Mouse (Mus musculus) midbrain, embryonic 10.5 days (tissue): ENCODE measurements at regions not wholly inside any gene's neighbourhood (a gene's known extent, or its start where the extent isn't known, plus 50 kb on each side); places are given as distances from the start of the nearest gene placed in this dataset.

ENCODE experiments used
- DNase-seq: peaks from one replicate; pipeline ENCODE4 v3.0.0-alpha.2; 2017; ENCODE audit warnings: low spot score
- H3K27ac ChIP-seq: fragments of 300-500 bp; sonication (generic); replicated peaks from 2 replicates; pipeline ENCODE4 v1.5.1; 2016; ENCODE audit warnings: mild to moderate bottlenecking
- H3K27me3 ChIP-seq: fragments of 300-500 bp; sonication (generic); 2 replicates; pipeline ENCODE4 v1.6.1; 2016; ENCODE audit warnings: low read depth, mild to moderate bottlenecking; ENCODE audit not compliant: poor library complexity, severe bottlenecking
- H3K36me3 ChIP-seq: fragments of 300-500 bp; sonication (generic); 2 replicates; pipeline ENCODE4 v1.6.1; 2016; ENCODE audit warnings: mild to moderate bottlenecking, moderate library complexity
- H3K4me1 ChIP-seq: fragments of 300-500 bp; sonication (generic); 2 replicates; pipeline ENCODE4 v1.6.1; 2016
- H3K4me3 ChIP-seq: fragments of 300-500 bp; sonication (generic); 2 replicates; pipeline ENCODE4 v1.5.1; 2016; ENCODE audit warnings: mild to moderate bottlenecking, moderate library complexity
- H3K9me3 ChIP-seq: fragments of 300-500 bp; sonication (generic); replicated peaks from 2 replicates; pipeline ENCODE4 v1.6.1; 2016; ENCODE audit warnings: mild to moderate bottlenecking
- WGBS: fragments of 180-500 bp; shearing (Covaris S2); methylation state at CpG from one replicate; pipeline ENCODE4 v1.1.7; 2016; 5-methylcytosine and 5-hydroxymethylcytosine counted together

GRCm38 (mm10) chr2:19714025-19714424 lies 56.5 kb downstream of the Otud1 start:
- H3K27me3 ChIP-seq: no peaks in the 10 kb centered on the region
- H3K36me3 ChIP-seq: no peaks in the 10 kb centered on the region
- no peak overlapping the region for H3K27ac ChIP-seq
- H3K4me1 ChIP-seq: no peaks in the 10 kb centered on the region
- 78% methylated on average over 3 of the region's 3 CpGs for WGBS
- no peaks in the 10 kb centered on the region for H3K9me3 ChIP-seq
- H3K4me3 ChIP-seq: no peak overlapping the region
- no peak for DNase-seq

GRCm38 (mm10) chr2:19715564-19716238 lies 58.1 kb downstream of the Otud1 start:
- WGBS: 34% methylated on average over 11 of the region's 11 CpGs

GRCm38 (mm10) chr2:19716388-19716787 lies 58.8 kb downstream of the Otud1 start:
- H3K4me3 ChIP-seq: no peak overlapping the region
- H3K36me3 ChIP-seq: no peaks in the 10 kb centered on the region
- H3K4me1 ChIP-seq: no peaks in the 10 kb centered on the region
- H3K9me3 ChIP-seq: no peaks in the 10 kb centered on the region
- no peak overlapping the region for H3K27ac ChIP-seq
- H3K27me3 ChIP-seq: no peaks in the 10 kb centered on the region
- WGBS: 92% methylated on average over 5 of the region's 5 CpGs
- DNase-seq: no peak

More at GRCm38 (mm10) chr2:19715564-19716238, 58.1 kb downstream of the Otud1 start:
- peak; percentile 41 for DNase-seq
- Histone ChIP-seq H3K4me3 (peak overlapping the region; percentile 29; the same call in 1 of the 2 replicates), H3K9me3 (no peaks in the 10 kb centered on the region), H3K27ac (no peak overlapping the region), H3K36me3 (no peaks in the 10 kb centered on the region), H3K4me1 (no peaks in the 10 kb centered on the region), H3K27me3 (no peaks in the 10 kb centered on the region)

- no peak for DNase-seq
- Histone ChIP-seq H3K4me1 (no peaks in the 10 kb centered on the region), H3K27ac (no peak overlapping the region), H3K4me3 (no peak overlapping the region), H3K36me3 (no peaks in the 10 kb centered on the region), H3K27me3 (no peaks in the 10 kb centered on the region), H3K9me3 (no peaks in the 10 kb centered on the region)
- 88% methylated on average over 6 of the region's 6 CpGs for WGBS
Observed at GRCm38 (mm10) chr2:19726085-19726484, 68.5 kb downstream of the Otud1 start.

- Histone ChIP-seq H3K27me3 (no peaks in the 10 kb centered on the region), H3K4me3 (no peak overlapping the region), H3K4me1 (no peaks in the 10 kb centered on the region), H3K36me3 (no peaks in the 10 kb centered on the region), H3K27ac (no peak overlapping the region), H3K9me3 (no peaks in the 10 kb centered on the region)
- peak; percentile 40 for DNase-seq
- WGBS: 7% methylated on average over 9 of the region's 9 CpGs
Observed at GRCm38 (mm10) chr2:19726904-19727303, 69.4 kb downstream of the Otud1 start.

GRCm38 (mm10) chr2:19732922-19733859 lies 75.6 kb downstream of the Otud1 start:
- no peaks in the 10 kb centered on the region for H3K9me3 ChIP-seq
- H3K27ac ChIP-seq: no peak overlapping the region
- 87% methylated on average over 12 of the region's 12 CpGs for WGBS
- H3K36me3 ChIP-seq: no peaks in the 10 kb centered on the region
- no peaks in the 10 kb centered on the region for H3K4me1 ChIP-seq
- H3K4me3 ChIP-seq: no peak overlapping the region
- no peak for DNase-seq
- H3K27me3 ChIP-seq: no peaks in the 10 kb centered on the region

- Histone ChIP-seq H3K4me1 (no peaks in the 10 kb centered on the region), H3K9me3 (no peaks in the 10 kb centered on the region), H3K36me3 (no peaks in the 10 kb centered on the region), H3K27me3 (no peaks in the 10 kb centered on the region), H3K27ac (no peak overlapping the region), H3K4me3 (no peak overlapping the region)
- no peak for DNase-seq
- 88% methylated on average over 12 of the region's 12 CpGs for WGBS
Observed at GRCm38 (mm10) chr2:19734164-19734870, 76.8 kb downstream of the Otud1 start.

DNA sequence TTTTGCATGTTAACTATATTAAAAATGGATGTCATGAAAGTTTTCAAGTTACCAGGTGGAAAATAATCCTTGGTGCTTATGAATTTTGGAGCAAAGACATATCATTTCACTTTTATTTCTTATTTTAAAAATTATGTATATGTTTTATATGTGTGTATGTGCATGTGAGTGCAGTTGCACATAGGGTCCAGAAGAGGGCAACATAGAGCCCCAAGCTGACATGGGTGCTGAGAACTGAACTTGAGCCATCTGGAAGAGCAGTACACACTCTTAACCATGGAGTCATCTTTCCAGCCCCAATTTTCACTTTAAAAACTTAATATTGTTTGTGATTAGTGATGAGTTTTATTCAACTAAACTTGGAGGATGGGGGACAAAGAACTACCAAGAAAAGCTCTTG lies 84.0 kb downstream of the Otud1 start:
- Histone ChIP-seq H3K9me3 (no peaks in the 10 kb centered on the region), H3K4me1 (no peaks in the 10 kb centered on the region), H3K27ac (no peak overlapping the region), H3K36me3 (no peaks in the 10 kb centered on the region), H3K27me3 (no peaks in the 10 kb centered on the region), H3K4me3 (no peak overlapping the region)
- no peak for DNase-seq

GRCm38 (mm10) chr2:19743467-19743866 lies 85.9 kb downstream of the Otud1 start:
- Histone ChIP-seq H3K36me3 (no peaks in the 10 kb centered on the region), H3K27me3 (no peaks in the 10 kb centered on the region), H3K27ac (no peak overlapping the region), H3K9me3 (no peaks in the 10 kb centered on the region), H3K4me1 (no peaks in the 10 kb centered on the region), H3K4me3 (no peak overlapping the region)
- 79% methylated on average over 4 of the region's 4 CpGs for WGBS
- no peak for DNase-seq

DNA sequence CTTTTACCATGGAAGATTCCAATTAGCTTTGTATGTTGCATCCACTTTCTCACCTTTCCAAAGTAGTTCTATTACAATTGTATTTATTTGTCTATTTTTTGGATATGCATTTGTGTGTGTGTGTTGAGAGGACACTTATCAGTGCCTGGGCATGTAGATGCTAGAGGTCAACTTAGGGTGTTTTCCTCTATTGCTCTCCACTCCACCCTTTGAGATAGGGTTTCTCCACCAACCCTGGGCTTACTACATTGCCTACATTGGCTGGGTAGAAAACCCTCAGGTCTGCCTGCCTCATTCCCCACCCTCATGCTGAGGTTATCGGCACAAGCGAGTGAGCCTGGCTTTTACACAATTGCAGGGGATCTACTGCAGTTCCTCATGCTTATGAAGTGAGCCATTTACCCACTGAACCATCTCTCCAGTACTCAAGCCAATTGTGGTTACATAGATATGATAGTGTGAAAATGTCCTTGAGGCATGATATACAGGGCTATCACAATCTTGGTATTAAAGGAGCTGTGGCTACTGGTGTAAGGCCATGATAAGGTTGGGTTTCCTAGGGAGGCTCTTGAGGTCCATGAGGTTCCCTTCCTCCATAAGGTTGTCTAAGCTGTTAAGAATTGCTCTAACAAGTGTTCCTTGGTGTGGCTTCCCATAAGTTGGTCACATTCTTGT lies 87.6 kb downstream of the Otud1 start:
- Histone ChIP-seq H3K4me1 (no peaks in the 10 kb centered on the region), H3K9me3 (0 out of 2 replicates have a peak, but pooled peaks cover 3% of the 10 kb centered on the region), H3K4me3 (no peak overlapping the region), H3K27ac (no peak overlapping the region), H3K36me3 (no peaks in the 10 kb centered on the region), H3K27me3 (no peaks in the 10 kb centered on the region)
- no peak for DNase-seq
- 94% methylated on average over 2 of the region's 2 CpGs for WGBS

DNA sequence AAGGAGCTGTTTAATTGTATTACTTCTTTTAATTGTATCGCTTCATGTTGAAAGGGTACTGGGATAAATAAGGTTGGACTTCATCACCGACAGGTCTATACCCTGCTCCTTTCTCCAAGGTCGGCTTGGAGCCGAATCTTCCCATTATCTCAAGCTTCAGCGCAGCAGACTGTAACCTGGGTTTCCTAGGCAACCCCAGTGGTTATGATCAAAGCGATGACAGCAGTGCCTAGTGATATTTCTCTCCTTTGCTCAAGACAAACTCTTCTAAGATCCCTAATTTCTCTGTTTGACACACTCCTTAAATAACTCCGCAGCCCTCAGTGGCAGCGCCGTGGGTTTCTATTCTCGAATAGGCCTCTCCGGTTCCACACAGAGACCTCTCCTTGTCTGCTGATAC lies 95.2 kb downstream of the Otud1 start:
- H3K4me3 ChIP-seq: no peak overlapping the region
- 91% methylated on average over 11 of the region's 11 CpGs for WGBS
- H3K27ac ChIP-seq: no peak overlapping the region
- no peak for DNase-seq
- 0 out of 2 replicates have a peak, but pooled peaks cover 4% of the 10 kb centered on the region for H3K9me3 ChIP-seq
- H3K27me3 ChIP-seq: no peaks in the 10 kb centered on the region
- no peaks in the 10 kb centered on the region for H3K4me1 ChIP-seq
- H3K36me3 ChIP-seq: no peaks in the 10 kb centered on the region

- Histone ChIP-seq H3K27me3 (no peaks in the 10 kb centered on the region), H3K9me3 (0 out of 2 replicates have a peak, but pooled peaks cover 4% of the 10 kb centered on the region), H3K4me1 (no peaks in the 10 kb centered on the region), H3K36me3 (no peaks in the 10 kb centered on the region), H3K27ac (no peak overlapping the region), H3K4me3 (no peak overlapping the region)
- DNase-seq: no peak
Observed at GRCm38 (mm10) chr2:19753479-19753878, 95.9 kb downstream of the Otud1 start.
